Mouse (Mus musculus) C2C12 (cell line): ENCODE measurements around the gene Alpl.

Source experiments
- CEBPB ChIP-seq: IDR thresholded peaks from one replicate; pipeline ENCODE4 v1.6.1; 2011; ENCODE audit warnings: low read depth, mild to moderate bottlenecking, control low read depth, moderate library complexity
- CTCF ChIP-seq: IDR thresholded peaks from one replicate; pipeline ENCODE4 v1.5.1; 2011; ENCODE audit not compliant: control insufficient read depth, insufficient read depth, insufficient read length
- FOSL1 ChIP-seq: IDR thresholded peaks from one replicate; pipeline ENCODE4 v1.8.0; 2011; ENCODE audit warnings: mild to moderate bottlenecking, low read length; ENCODE audit not compliant: poor library complexity, insufficient read depth, severe bottlenecking
- MAX ChIP-seq: IDR thresholded peaks from one replicate; pipeline ENCODE4 v1.6.1; 2011; ENCODE audit warnings: mild to moderate bottlenecking, control low read depth
- MYOD1 ChIP-seq: IDR thresholded peaks from one replicate; pipeline ENCODE4 v1.6.1; 2011; ENCODE audit warnings: low read depth; ENCODE audit not compliant: control insufficient read depth, insufficient read length
- MYOG ChIP-seq: IDR thresholded peaks from one replicate; pipeline ENCODE4 v1.6.1; 2011; ENCODE audit not compliant: control insufficient read depth, insufficient read length; ENCODE audit errors: extremely low read depth
- USF1 ChIP-seq: IDR thresholded peaks from one replicate; pipeline ENCODE4 v1.6.1; 2011; ENCODE audit warnings: low read depth, mild to moderate bottlenecking, control low read depth, moderate library complexity

DNA sequence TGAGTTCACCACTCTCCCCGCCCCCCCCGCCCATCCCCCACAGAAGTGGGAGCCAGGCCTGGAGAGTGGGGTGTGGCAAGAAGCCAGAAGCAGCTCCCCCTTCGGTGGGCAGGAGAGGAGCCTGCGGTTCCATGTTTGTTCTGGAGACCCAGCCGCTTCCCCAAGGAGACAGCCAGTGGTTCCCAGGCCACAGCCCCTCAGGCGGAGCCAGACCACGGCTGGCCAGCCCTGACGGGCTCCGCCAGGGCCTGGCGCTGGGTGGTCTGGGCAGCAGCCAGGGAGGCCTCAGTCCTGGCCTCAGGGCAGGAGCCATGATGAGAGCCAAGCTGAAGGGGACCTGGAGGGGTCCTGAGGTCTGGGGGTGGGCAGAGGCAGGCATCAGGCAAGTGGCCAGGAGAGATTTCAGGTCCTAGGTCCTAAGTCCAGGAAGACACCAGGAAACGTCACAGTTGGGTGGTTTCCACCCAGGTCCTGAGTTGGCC is 59.9 kb downstream of the Alpl start:
- TF ChIP-seq CTCF = no peak
- no peak for TF ChIP-seq MAX
- TF ChIP-seq USF1 = no peak
- no peak for TF ChIP-seq CEBPB
- no peak for TF ChIP-seq MYOG
- no peak for TF ChIP-seq MYOD1
- no peak for TF ChIP-seq FOSL1
